Mouse (Mus musculus) C2C12 (cell line): Measurements from ENCODE around the gene Foxs1. TPM values are rescaled to one million over a fixed set of nuclear protein-coding genes. Genes with fewer than 3 reads are reported as not detected.

ENCODE experiments used
- H3K27me3 ChIP-seq: one replicate; pipeline ENCODE4 v1.6.1; 2011; ENCODE audit not compliant: control insufficient read depth, insufficient read depth, insufficient read length
- H3K36me3 ChIP-seq: one replicate; pipeline ENCODE4 v1.6.1; 2011; ENCODE audit not compliant: control insufficient read depth, insufficient read depth
- H3K4me3 ChIP-seq: one replicate; pipeline ENCODE4 v1.5.1; 2011; ENCODE audit warnings: mild to moderate bottlenecking, control low read depth; ENCODE audit not compliant: poor library complexity, insufficient read depth, severe bottlenecking
- H3K79me2 ChIP-seq: one replicate; pipeline ENCODE4 v1.6.1; 2011; ENCODE audit not compliant: control insufficient read depth, insufficient read depth
- H3K79me3 ChIP-seq: one replicate; pipeline ENCODE4 v1.6.1; 2011; ENCODE audit warnings: low read depth, control low read depth
- H3ac ChIP-seq: one replicate; pipeline ENCODE3; 2011; ENCODE audit warnings: low read depth; ENCODE audit not compliant: control insufficient read depth, insufficient read length
- CEBPB ChIP-seq: IDR thresholded peaks from one replicate; pipeline ENCODE4 v1.6.1; 2011; ENCODE audit warnings: low read depth, mild to moderate bottlenecking, control low read depth, moderate library complexity
- CTCF ChIP-seq: IDR thresholded peaks from one replicate; pipeline ENCODE4 v1.5.1; 2011; ENCODE audit not compliant: control insufficient read depth, insufficient read depth, insufficient read length
- FOSL1 ChIP-seq: IDR thresholded peaks from one replicate; pipeline ENCODE4 v1.8.0; 2011; ENCODE audit warnings: mild to moderate bottlenecking, low read length; ENCODE audit not compliant: poor library complexity, insufficient read depth, severe bottlenecking
- MAX ChIP-seq: IDR thresholded peaks from one replicate; pipeline ENCODE4 v1.6.1; 2011; ENCODE audit warnings: mild to moderate bottlenecking, control low read depth
- MYOD1 ChIP-seq: IDR thresholded peaks from one replicate; pipeline ENCODE4 v1.6.1; 2011; ENCODE audit warnings: low read depth; ENCODE audit not compliant: control insufficient read depth, insufficient read length
- MYOG ChIP-seq: IDR thresholded peaks from one replicate; pipeline ENCODE4 v1.6.1; 2011; ENCODE audit not compliant: control insufficient read depth, insufficient read length; ENCODE audit errors: extremely low read depth
- USF1 ChIP-seq: IDR thresholded peaks from one replicate; pipeline ENCODE4 v1.6.1; 2011; ENCODE audit warnings: low read depth, mild to moderate bottlenecking, control low read depth, moderate library complexity
- polyA plus RNA-seq: library from polyadenylated mRNA; unstranded; fragments of >200 nt; fragmentation: generic; extraction: Trizol; gene quantifications from one replicate; pipeline ENCODE4 v1.2.1, GENCODE M21; 2012; ENCODE audit warnings: missing spikeins

Gene Foxs1
- polyA plus RNA-seq, 1 experiment = 55.0 TPM

- Histone ChIP-seq H3K79me2 (no peaks in the 10 kb centered on the region), H3K27me3 (no peaks in the 10 kb centered on the region), H3K79me3 (no peaks in the 10 kb centered on the region), H3K4me3 (no peak overlapping the region), H3K36me3 (peaks cover 64% of the 10 kb centered on the region), H3ac (no peak overlapping the region)
- no peak for TF ChIP-seq MAX
- no peak for TF ChIP-seq MYOD1
- no peak for TF ChIP-seq CTCF
- TF ChIP-seq CEBPB = no peak
- TF ChIP-seq USF1 = no peak
- no peak for TF ChIP-seq FOSL1
- no peak for TF ChIP-seq MYOG
Measured at GRCm38 (mm10) chr2:152895834-152896233, 37.2 kb downstream of the Foxs1 start.

- no peak for TF ChIP-seq USF1
- TF ChIP-seq MYOG = no peak
- TF ChIP-seq CTCF = no peak
- H3K27me3 ChIP-seq = no peaks in the 10 kb centered on the region
- H3K79me3 ChIP-seq = no peaks in the 10 kb centered on the region
- peaks cover 96% of the 10 kb centered on the region for H3K36me3 ChIP-seq
- H3ac ChIP-seq = no peak overlapping the region
- H3K79me2 ChIP-seq = no peaks in the 10 kb centered on the region
- H3K4me3 ChIP-seq = no peak overlapping the region
Measured at GRCm38 (mm10) chr2:152888774-152889173, 44.2 kb downstream of the Foxs1 start.

GRCm38 (mm10) chr2:152887230-152887629 is 45.8 kb downstream of the Foxs1 start:
- TF ChIP-seq CTCF (peak; percentile 5), MYOD1 (no peak), CEBPB (no peak), FOSL1 (no peak)
- Histone ChIP-seq H3K36me3 (peaks cover 96% of the 10 kb centered on the region), H3K4me3 (no peak overlapping the region), H3K27me3 (no peaks in the 10 kb centered on the region), H3ac (no peak overlapping the region), H3K79me2 (no peaks in the 10 kb centered on the region), H3K79me3 (no peaks in the 10 kb centered on the region)

DNA sequence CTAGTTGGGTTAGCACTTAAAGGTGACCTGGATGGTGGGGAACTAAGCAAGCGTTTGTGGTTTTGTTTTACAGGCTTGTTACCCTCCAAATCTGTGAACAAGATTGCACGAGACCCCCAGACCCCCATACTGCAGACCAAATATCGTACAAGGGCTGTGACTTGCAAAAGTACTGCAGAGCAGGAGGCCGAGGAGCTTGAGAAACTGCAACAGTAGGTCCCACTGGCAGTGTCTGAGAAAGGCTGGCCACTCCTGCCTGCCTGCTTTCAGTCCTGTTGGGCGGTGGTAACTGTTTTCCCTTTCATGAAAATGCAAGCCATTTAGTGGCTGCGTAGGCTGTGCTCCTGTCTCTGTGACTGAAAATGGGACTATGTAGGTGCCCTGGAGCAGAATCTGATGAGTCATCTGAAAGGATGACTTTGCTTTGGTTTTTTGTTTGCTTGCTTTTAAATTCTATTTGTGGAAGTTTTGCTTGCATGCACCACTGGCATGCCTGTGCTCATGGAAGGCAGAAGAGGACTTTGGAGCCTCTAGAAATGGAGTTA is 48.8 kb downstream of the Foxs1 start:
- Histone ChIP-seq H3ac (no peak overlapping the region), H3K27me3 (no peaks in the 10 kb centered on the region), H3K79me3 (no peaks in the 10 kb centered on the region), H3K79me2 (no peaks in the 10 kb centered on the region), H3K4me3 (no peak overlapping the region), H3K36me3 (peaks cover 98% of the 10 kb centered on the region)
- no peak for TF ChIP-seq MYOD1
- TF ChIP-seq MYOG = no peak
- no peak for TF ChIP-seq CTCF
- TF ChIP-seq MAX = no peak
- no peak for TF ChIP-seq FOSL1
- no peak for TF ChIP-seq CEBPB
- no peak for TF ChIP-seq USF1

Other genes starting within 250 kb of the Foxs1 start
- gene Mcts2, start 246.2 kb downstream of the Foxs1 start, polyA plus RNA-seq = 24.7 TPM
- gene Id1, start 197.0 kb downstream of the Foxs1 start, polyA plus RNA-seq = 503 TPM
- gene Cox4i2, start 179.0 kb downstream of the Foxs1 start, polyA plus RNA-seq = 0.39 TPM
- 67.3 TPM for gene Bcl2l1, start 101.5 kb downstream of the Foxs1 start, polyA plus RNA-seq
- gene Tpx2, start 85.2 kb downstream of the Foxs1 start, polyA plus RNA-seq = 54.8 TPM
- gene Mylk2, start 21.9 kb downstream of the Foxs1 start, polyA plus RNA-seq = 3.9 TPM
- 0.06 TPM for gene Dusp15, start 18.5 kb upstream of the Foxs1 start, polyA plus RNA-seq
- 0.16 TPM for gene Ttll9, start 29.3 kb upstream of the Foxs1 start, polyA plus RNA-seq
- gene Pdrg1, start 82.2 kb upstream of the Foxs1 start, polyA plus RNA-seq = 61.2 TPM
- gene Xkr7, start 98.6 kb upstream of the Foxs1 start, polyA plus RNA-seq = not detected
- not detected for gene Ccm2l, start 132.7 kb upstream of the Foxs1 start, polyA plus RNA-seq
- gene Hck, start 175.3 kb upstream of the Foxs1 start, polyA plus RNA-seq = 0.32 TPM
- 43.4 TPM for gene Tm9sf4, start 228.1 kb upstream of the Foxs1 start, polyA plus RNA-seq